Mouse (Mus musculus) MN1 (cell line): ENCODE data around the gene Golga2.
A peak's percentile ranks its signal among the peaks of the same experiment; 100 is the strongest.
"Not testable (repeated sequence)": the region's sequence is repeated elsewhere in the genome, so short reads cannot be mapped to it uniquely, and the experiment has no call there.

Experiments used
- DNase-seq: peaks from one replicate; pipeline ENCODE4 v3.0.0-alpha.2; 2016; ENCODE audit warnings: low spot score

Gene Golga2

GRCm38 (mm10) chr2:32288371-32288931 lies 1.3 kb downstream of the Golga2 start:
- DNase-seq: peak; percentile 49

- DNase-seq: peak; percentile 50
These were observed 2.4 kb downstream of the Golga2 start for GRCm38 (mm10) chr2:32289578-32289977.

GRCm38 (mm10) chr2:32294348-32294747 lies 7.2 kb downstream of the Golga2 start:
- peak; percentile 25 for DNase-seq

- no peak for DNase-seq
These were observed 8.1 kb downstream of the Golga2 start for GRCm38 (mm10) chr2:32295285-32295684.

GRCm38 (mm10) chr2:32295842-32296241 lies 8.7 kb downstream of the Golga2 start:
- DNase-seq: not testable (repeated sequence)

GRCm38 (mm10) chr2:32299469-32299868 lies 12.3 kb downstream of the Golga2 start:
- no peak for DNase-seq

- DNase-seq: no peak
These were observed 15.8 kb downstream of the Golga2 start for GRCm38 (mm10) chr2:32302952-32303351.

GRCm38 (mm10) chr2:32304145-32304832 lies 17.1 kb downstream of the Golga2 start:
- peak; percentile 76 for DNase-seq

- no peak for DNase-seq
These were observed 18.5 kb downstream of the Golga2 start for GRCm38 (mm10) chr2:32305668-32306067.

- DNase-seq: no peak
These were observed 19.0 kb downstream of the Golga2 start for GRCm38 (mm10) chr2:32306176-32306575.

GRCm38 (mm10) chr2:32307247-32307798 lies 20.1 kb downstream of the Golga2 start:
- no peak for DNase-seq

- DNase-seq: peak; percentile 68
These were observed 21.0 kb downstream of the Golga2 start for GRCm38 (mm10) chr2:32307941-32308760.

GRCm38 (mm10) chr2:32308870-32309568 lies 21.8 kb downstream of the Golga2 start:
- DNase-seq: no peak

GRCm38 (mm10) chr2:32310096-32310845 lies 23.1 kb downstream of the Golga2 start:
- no peak for DNase-seq

- no peak for DNase-seq
These were observed 24.5 kb downstream of the Golga2 start for GRCm38 (mm10) chr2:32311443-32312317.

- no peak for DNase-seq
These were observed 25.3 kb downstream of the Golga2 start for GRCm38 (mm10) chr2:32312318-32312964.

- DNase-seq: no peak
These were observed 27.6 kb downstream of the Golga2 start for GRCm38 (mm10) chr2:32314831-32315230.

- peak; percentile 62 for DNase-seq
These were observed 28.6 kb downstream of the Golga2 start for GRCm38 (mm10) chr2:32315751-32316150.

- DNase-seq: no peak
These were observed 29.9 kb downstream of the Golga2 start for GRCm38 (mm10) chr2:32316887-32317656.
